Mouse (Mus musculus): ENCODE measurements around the gene Wasf2. TPM values are rescaled to one million over a fixed set of nuclear protein-coding genes. Genes with fewer than 3 reads are reported as not detected.

The Wasf2 gene
- polyA plus RNA-seq, 1 experiment from 2014 or later = 103 TPM

- H3K4me3 ChIP-seq (ENCODE audit: low read length) = no peak overlapping the region
- peaks cover 10% of the 10 kb centered on the region; the same call in 1 of the 2 replicates for H3K36me3 ChIP-seq (ENCODE audit: control insufficient read depth, insufficient read depth, low read length)
- H3K4me2 ChIP-seq (replicated peaks; ENCODE audit: low read depth, low read length) = no peak overlapping the region
- ATAC-seq (ENCODE audit: low FRiP score, low TSS enrichment) = no peak
- no peaks in the 10 kb centered on the region for H3K27me3 ChIP-seq (ENCODE audit: control insufficient read depth, insufficient read depth, low read length)
- WGBS = 71% methylated on average over 6 of the region's 6 CpGs
- H3K9me3 ChIP-seq (ENCODE audit: control insufficient read depth, low read length) = no peaks in the 10 kb centered on the region
- peak overlapping the region; percentile 20; the same call in 1 of the 2 replicates for H3K27ac ChIP-seq (ENCODE audit: low read depth, low read length)
- no peak overlapping the region for H3K9ac ChIP-seq (ENCODE audit: low read depth, low read length)
- peaks cover 21% of the 10 kb centered on the region for H3K4me1 ChIP-seq (ENCODE audit: control insufficient read depth, insufficient read depth, low read length)
Observed at GRCm38 (mm10) chr4:133159127-133159526, 28.8 kb downstream of the Wasf2 start.

GRCm38 (mm10) chr4:133159646-133160045 is 29.3 kb downstream of the Wasf2 start:
- H3K36me3 ChIP-seq (ENCODE audit: control insufficient read depth, insufficient read depth, low read length) = peaks cover 10% of the 10 kb centered on the region; the same call in 1 of the 2 replicates

GRCm38 (mm10) chr4:133160211-133160610 is 29.9 kb downstream of the Wasf2 start:
- no peak overlapping the region for H3K27ac ChIP-seq (ENCODE audit: low read depth, low read length)
- no peaks in the 10 kb centered on the region for H3K9me3 ChIP-seq (ENCODE audit: control insufficient read depth, low read length)
- no peak for ATAC-seq (ENCODE audit: low FRiP score, low TSS enrichment)
- H3K4me2 ChIP-seq (replicated peaks; ENCODE audit: low read depth, low read length) = no peak overlapping the region
- no peaks in the 10 kb centered on the region for H3K27me3 ChIP-seq (ENCODE audit: control insufficient read depth, insufficient read depth, low read length)
- peaks cover 10% of the 10 kb centered on the region; the same call in 1 of the 2 replicates for H3K36me3 ChIP-seq (ENCODE audit: control insufficient read depth, insufficient read depth, low read length)
- no peak overlapping the region for H3K4me3 ChIP-seq (ENCODE audit: low read length)
- H3K4me1 ChIP-seq (ENCODE audit: control insufficient read depth, insufficient read depth, low read length) = peaks cover 21% of the 10 kb centered on the region
- no peak overlapping the region for H3K9ac ChIP-seq (ENCODE audit: low read depth, low read length)
- WGBS = 81% methylated on average over 8 of the region's 8 CpGs

More at GRCm38 (mm10) chr4:133159646-133160045, 29.3 kb downstream of the Wasf2 start:
- no peak for ATAC-seq (ENCODE audit: low FRiP score, low TSS enrichment)
- Histone ChIP-seq H3K9me3 (ENCODE audit: control insufficient read depth, low read length) (no peaks in the 10 kb centered on the region), H3K27ac (ENCODE audit: low read depth, low read length) (no peak overlapping the region), H3K4me1 (ENCODE audit: control insufficient read depth, insufficient read depth, low read length) (peaks cover 21% of the 10 kb centered on the region), H3K9ac (ENCODE audit: low read depth, low read length) (no peak overlapping the region), H3K27me3 (ENCODE audit: control insufficient read depth, insufficient read depth, low read length) (no peaks in the 10 kb centered on the region), H3K4me2 (replicated peaks; ENCODE audit: low read depth, low read length) (no peak overlapping the region), H3K4me3 (ENCODE audit: low read length) (no peak overlapping the region)
- 56% methylated on average over 4 of the region's 4 CpGs for WGBS

- whole genome bisulfite sequencing = 35% methylated on average over 4 of the region's 4 CpGs
- Histone ChIP-seq H3K4me1 (ENCODE audit: control insufficient read depth, insufficient read depth, low read length) (peaks cover 21% of the 10 kb centered on the region), H3K4me2 (replicated peaks; ENCODE audit: low read depth, low read length) (no peak overlapping the region), H3K9me3 (ENCODE audit: control insufficient read depth, low read length) (no peaks in the 10 kb centered on the region), H3K27ac (ENCODE audit: low read depth, low read length) (no peak overlapping the region), H3K27me3 (ENCODE audit: control insufficient read depth, insufficient read depth, low read length) (no peaks in the 10 kb centered on the region), H3K4me3 (ENCODE audit: low read length) (no peak overlapping the region), H3K36me3 (ENCODE audit: control insufficient read depth, insufficient read depth, low read length) (peaks cover 10% of the 10 kb centered on the region; the same call in 1 of the 2 replicates), H3K9ac (ENCODE audit: low read depth, low read length) (no peak overlapping the region)
- ATAC-seq (ENCODE audit: low FRiP score, low TSS enrichment) = no peak
Observed at GRCm38 (mm10) chr4:133160821-133161220, 30.5 kb downstream of the Wasf2 start.

GRCm38 (mm10) chr4:133162196-133162595 is 31.9 kb downstream of the Wasf2 start:
- Histone ChIP-seq H3K36me3 (ENCODE audit: control insufficient read depth, insufficient read depth, low read length) (peaks cover 8% of the 10 kb centered on the region), H3K9ac (ENCODE audit: low read depth, low read length) (no peak overlapping the region), H3K4me1 (ENCODE audit: control insufficient read depth, insufficient read depth, low read length) (peaks cover 16% of the 10 kb centered on the region), H3K9me3 (ENCODE audit: control insufficient read depth, low read length) (no peaks in the 10 kb centered on the region), H3K27ac (ENCODE audit: low read depth, low read length) (no peak overlapping the region), H3K4me2 (replicated peaks; ENCODE audit: low read depth, low read length) (no peak overlapping the region), H3K27me3 (ENCODE audit: control insufficient read depth, insufficient read depth, low read length) (no peaks in the 10 kb centered on the region), H3K4me3 (ENCODE audit: low read length) (no peak overlapping the region)
- ATAC-seq (ENCODE audit: low FRiP score, low TSS enrichment) = no peak
- WGBS = 65% methylated on average over 6 of the region's 6 CpGs

- WGBS = 66% methylated on average over 9 of the region's 9 CpGs
- no peaks in the 10 kb centered on the region for H3K9me3 ChIP-seq (ENCODE audit: control insufficient read depth, low read length)
- peaks cover 6% of the 10 kb centered on the region; the same call in 1 of the 2 replicates for H3K4me1 ChIP-seq (ENCODE audit: control insufficient read depth, insufficient read depth, low read length)
- peaks cover 3% of the 10 kb centered on the region; the same call in 1 of the 2 replicates for H3K36me3 ChIP-seq (ENCODE audit: control insufficient read depth, insufficient read depth, low read length)
- H3K4me2 ChIP-seq (replicated peaks; ENCODE audit: low read depth, low read length) = no peak overlapping the region
- no peak overlapping the region for H3K27ac ChIP-seq (ENCODE audit: low read depth, low read length)
- no peaks in the 10 kb centered on the region for H3K27me3 ChIP-seq (ENCODE audit: control insufficient read depth, insufficient read depth, low read length)
- H3K4me3 ChIP-seq (ENCODE audit: low read length) = no peak overlapping the region
- H3K9ac ChIP-seq (ENCODE audit: low read depth, low read length) = no peak overlapping the region
- ATAC-seq (ENCODE audit: low FRiP score, low TSS enrichment) = no peak
Observed at GRCm38 (mm10) chr4:133166773-133167172, 36.5 kb downstream of the Wasf2 start.

GRCm38 (mm10) chr4:133169237-133170055 is 39.1 kb downstream of the Wasf2 start:
- WGBS = 83% methylated on average over 10 of the region's 10 CpGs
- H3K4me1 ChIP-seq (ENCODE audit: control insufficient read depth, insufficient read depth, low read length) = peaks cover 16% of the 10 kb centered on the region
- H3K27me3 ChIP-seq (ENCODE audit: control insufficient read depth, insufficient read depth, low read length) = no peaks in the 10 kb centered on the region
- H3K36me3 ChIP-seq (ENCODE audit: control insufficient read depth, insufficient read depth, low read length) = peaks cover 3% of the 10 kb centered on the region; the same call in 1 of the 2 replicates
- no peaks in the 10 kb centered on the region for H3K9me3 ChIP-seq (ENCODE audit: control insufficient read depth, low read length)
- H3K27ac ChIP-seq (ENCODE audit: low read depth, low read length) = no peak overlapping the region
- no peak overlapping the region for H3K4me3 ChIP-seq (ENCODE audit: low read length)
- no peak overlapping the region for H3K9ac ChIP-seq (ENCODE audit: low read depth, low read length)
- H3K4me2 ChIP-seq (replicated peaks; ENCODE audit: low read depth, low read length) = no peak overlapping the region
- no peak for ATAC-seq (ENCODE audit: low FRiP score, low TSS enrichment)

GRCm38 (mm10) chr4:133170056-133170524 is 39.8 kb downstream of the Wasf2 start:
- Histone ChIP-seq H3K9me3 (ENCODE audit: control insufficient read depth, low read length) (no peaks in the 10 kb centered on the region), H3K4me1 (ENCODE audit: control insufficient read depth, insufficient read depth, low read length) (peaks cover 19% of the 10 kb centered on the region), H3K27ac (ENCODE audit: low read depth, low read length) (no peak overlapping the region), H3K4me3 (ENCODE audit: low read length) (no peak overlapping the region), H3K36me3 (ENCODE audit: control insufficient read depth, insufficient read depth, low read length) (peaks cover 3% of the 10 kb centered on the region; the same call in 1 of the 2 replicates), H3K27me3 (ENCODE audit: control insufficient read depth, insufficient read depth, low read length) (no peaks in the 10 kb centered on the region), H3K9ac (ENCODE audit: low read depth, low read length) (no peak overlapping the region), H3K4me2 (replicated peaks; ENCODE audit: low read depth, low read length) (no peak overlapping the region)
- ATAC-seq (ENCODE audit: low FRiP score, low TSS enrichment) = no peak
- WGBS = 86% methylated on average over 3 of the region's 3 CpGs

- Histone ChIP-seq H3K27ac (ENCODE audit: low read depth, low read length) (no peak overlapping the region), H3K4me1 (ENCODE audit: control insufficient read depth, insufficient read depth, low read length) (peaks cover 24% of the 10 kb centered on the region), H3K4me3 (ENCODE audit: low read length) (no peak overlapping the region), H3K27me3 (ENCODE audit: control insufficient read depth, insufficient read depth, low read length) (no peaks in the 10 kb centered on the region), H3K9me3 (ENCODE audit: control insufficient read depth, low read length) (no peaks in the 10 kb centered on the region), H3K4me2 (replicated peaks; ENCODE audit: low read depth, low read length) (no peak overlapping the region), H3K9ac (ENCODE audit: low read depth, low read length) (no peak overlapping the region), H3K36me3 (ENCODE audit: control insufficient read depth, insufficient read depth, low read length) (peaks cover 3% of the 10 kb centered on the region; the same call in 1 of the 2 replicates)
- ATAC-seq (ENCODE audit: low FRiP score, low TSS enrichment) = no peak
Observed at GRCm38 (mm10) chr4:133170616-133171015, 40.3 kb downstream of the Wasf2 start.
